Mouse (Mus musculus): ENCODE data around the gene Ptcd3. TPM values are rescaled to one million over a fixed set of nuclear protein-coding genes. Genes with fewer than 3 reads are reported as not detected.
"Not testable (repeated sequence)": the region's sequence is repeated elsewhere in the genome, so short reads cannot be mapped to it uniquely, and the experiment has no call there.

Gene Ptcd3
- polyA plus RNA-seq, 1 experiment = 10.0 TPM

DNA sequence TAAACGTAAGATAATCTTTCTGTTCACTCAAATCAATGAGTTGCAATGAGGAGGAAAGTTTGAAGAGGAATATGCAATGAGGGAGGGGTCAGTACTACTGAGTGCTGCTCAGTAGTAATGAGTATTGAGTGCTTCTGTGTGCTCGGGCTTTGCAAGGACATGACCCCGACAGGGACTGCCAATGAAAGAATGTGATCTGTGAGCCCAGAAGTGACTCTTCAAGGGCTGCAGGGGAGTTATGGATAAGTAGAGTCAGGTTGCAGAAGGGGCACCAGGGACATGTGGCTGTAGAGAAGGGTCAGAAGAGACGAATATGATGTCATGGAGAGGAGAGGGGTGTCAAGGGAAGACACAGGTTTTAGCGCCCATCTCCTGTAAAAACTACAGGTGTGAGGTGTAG, 23.8 kb upstream of the Ptcd3 start:
- no peak for TF ChIP-seq POLR2A (IDR thresholded peaks at IDR 0.05; ENCODE audit: borderline replicate concordance, extremely low read depth, low read depth, low read length)
- TF ChIP-seq CTCF (IDR thresholded peaks at IDR 0.05; ENCODE audit: insufficient read depth, low read length) = no peak
- H3K4me3 ChIP-seq (replicated peaks; ENCODE audit: extremely low read depth, low read depth, low read length) = no peak overlapping the region
- H3K4me1 ChIP-seq (ENCODE audit: control insufficient read depth, insufficient read depth, low read length) = no peaks in the 10 kb centered on the region; the same call in 1 of the 2 replicates
- DNase-seq = no peak
- 76% methylated on average over 5 of the region's 5 CpGs for WGBS

DNA sequence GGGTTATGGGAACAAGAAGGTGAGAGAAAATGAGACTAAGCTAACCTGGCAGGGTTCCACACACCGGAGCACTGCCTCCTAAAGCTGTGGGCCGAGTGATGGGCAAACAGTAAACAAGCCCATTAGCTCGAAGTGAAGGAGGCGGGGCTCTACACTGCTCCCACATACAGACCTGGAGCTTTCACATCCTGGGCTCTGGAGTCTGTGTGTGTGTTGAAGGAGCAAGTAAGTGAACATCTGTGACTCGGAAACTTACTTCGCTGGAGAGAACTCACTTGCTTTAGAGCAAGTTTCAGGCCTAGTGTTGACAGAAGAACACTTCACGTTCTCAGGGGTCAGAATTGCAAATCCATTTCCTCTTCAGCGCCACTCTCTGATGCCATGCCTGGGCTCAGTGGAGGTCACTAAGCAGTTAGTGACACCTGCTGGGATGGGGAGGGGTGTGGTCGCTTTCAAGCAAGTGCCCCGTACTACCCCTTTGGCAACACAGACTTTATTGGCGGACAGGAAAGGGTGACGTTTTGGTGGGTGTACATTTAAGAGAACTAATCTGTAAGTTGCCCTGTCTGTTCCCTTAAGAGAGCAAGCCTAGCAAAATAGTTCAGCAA, 22.4 kb upstream of the Ptcd3 start:
- H3K4me3 ChIP-seq (replicated peaks; ENCODE audit: extremely low read depth, low read depth, low read length) = no peak overlapping the region
- no peaks in the 10 kb centered on the region; the same call in 1 of the 2 replicates for H3K4me1 ChIP-seq (ENCODE audit: control insufficient read depth, insufficient read depth, low read length)
- 59% methylated on average over 12 of the region's 12 CpGs for WGBS
- TF ChIP-seq CTCF (IDR thresholded peaks at IDR 0.05; ENCODE audit: insufficient read depth, low read length) = no peak
- TF ChIP-seq POLR2A (IDR thresholded peaks at IDR 0.05; ENCODE audit: borderline replicate concordance, extremely low read depth, low read depth, low read length) = no peak
- DNase-seq = peak; percentile 25

DNA sequence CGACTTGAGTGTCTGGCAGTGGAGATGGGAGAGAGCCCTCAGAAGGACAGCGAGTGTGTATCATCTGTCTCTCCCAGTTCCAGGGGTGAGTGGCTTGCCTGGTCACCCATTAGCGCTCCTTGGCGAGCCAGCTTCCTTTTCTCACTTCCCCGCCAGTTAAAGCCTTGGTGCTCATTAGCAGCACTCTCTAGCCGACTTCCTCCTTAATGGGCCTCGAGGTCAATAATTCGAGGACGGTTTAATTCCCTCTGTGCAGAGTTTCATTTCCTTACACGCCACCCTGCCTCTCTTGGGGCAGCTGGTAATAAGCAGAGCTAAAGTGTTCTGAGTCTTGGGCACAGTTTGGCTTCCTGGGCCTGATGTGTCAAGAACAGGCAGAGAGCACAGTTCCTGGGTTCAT, 21.5 kb upstream of the Ptcd3 start:
- TF ChIP-seq POLR2A (IDR thresholded peaks at IDR 0.05; ENCODE audit: borderline replicate concordance, extremely low read depth, low read depth, low read length) (no peak), CTCF (IDR thresholded peaks at IDR 0.05; ENCODE audit: insufficient read depth, low read length) (no peak)
- Histone ChIP-seq H3K4me3 (replicated peaks; ENCODE audit: extremely low read depth, low read depth, low read length) (no peak overlapping the region), H3K4me1 (ENCODE audit: control insufficient read depth, insufficient read depth, low read length) (no peaks in the 10 kb centered on the region; the same call in 1 of the 2 replicates)
- DNase-seq = no peak
- WGBS = 68% methylated on average over 10 of the region's 10 CpGs

- H3K4me3 ChIP-seq (replicated peaks; ENCODE audit: extremely low read depth, low read depth, low read length) = no peak overlapping the region
- no peaks in the 10 kb centered on the region for H3K4me1 ChIP-seq (ENCODE audit: control insufficient read depth, insufficient read depth, low read length)
- no peak for TF ChIP-seq POLR2A (IDR thresholded peaks at IDR 0.05; ENCODE audit: borderline replicate concordance, extremely low read depth, low read depth, low read length)
- TF ChIP-seq CTCF (IDR thresholded peaks at IDR 0.05; ENCODE audit: insufficient read depth, low read length) = peak; percentile 43; the same call in 1 of the 2 replicates
- DNase-seq = peak; percentile 48
These were observed 19.4 kb upstream of the Ptcd3 start for GRCm38 (mm10) chr6:71927911-71928310.

- not testable (repeated sequence) for H3K4me3 ChIP-seq (replicated peaks; ENCODE audit: extremely low read depth, low read depth, low read length); DNase-seq; H3K4me1 ChIP-seq (ENCODE audit: control insufficient read depth, insufficient read depth, low read length)
- 78% methylated on average over 5 of the region's 5 CpGs for WGBS
These were observed 16.7 kb upstream of the Ptcd3 start for GRCm38 (mm10) chr6:71925233-71925632.

GRCm38 (mm10) chr6:71920752-71921151, 12.2 kb upstream of the Ptcd3 start:
- TF ChIP-seq POLR2A (IDR thresholded peaks at IDR 0.05; ENCODE audit: borderline replicate concordance, extremely low read depth, low read depth, low read length) = no peak
- no peak for TF ChIP-seq CTCF (IDR thresholded peaks at IDR 0.05; ENCODE audit: insufficient read depth, low read length)
- no peak for DNase-seq
- WGBS = 94% methylated on average over 7 of the region's 7 CpGs

GRCm38 (mm10) chr6:71911686-71912450, 3.3 kb upstream of the Ptcd3 start:
- peaks cover 6% of the 10 kb centered on the region for H3K4me1 ChIP-seq (ENCODE audit: control insufficient read depth, insufficient read depth, low read length)
- TF ChIP-seq CTCF (IDR thresholded peaks at IDR 0.05; ENCODE audit: insufficient read depth, low read length) (no peak), POLR2A (IDR thresholded peaks at IDR 0.05; ENCODE audit: borderline replicate concordance, extremely low read depth, low read depth, low read length) (no peak)
- WGBS = 60% methylated on average over 5 of the region's 5 CpGs
- no peak overlapping the region for H3K4me3 ChIP-seq (replicated peaks; ENCODE audit: extremely low read depth, low read depth, low read length)
- no peak for DNase-seq

More at GRCm38 (mm10) chr6:71920752-71921151, 12.2 kb upstream of the Ptcd3 start:
- Histone ChIP-seq H3K4me3 (replicated peaks; ENCODE audit: extremely low read depth, low read depth, low read length) (no peak overlapping the region), H3K4me1 (ENCODE audit: control insufficient read depth, insufficient read depth, low read length) (no peaks in the 10 kb centered on the region)

DNA sequence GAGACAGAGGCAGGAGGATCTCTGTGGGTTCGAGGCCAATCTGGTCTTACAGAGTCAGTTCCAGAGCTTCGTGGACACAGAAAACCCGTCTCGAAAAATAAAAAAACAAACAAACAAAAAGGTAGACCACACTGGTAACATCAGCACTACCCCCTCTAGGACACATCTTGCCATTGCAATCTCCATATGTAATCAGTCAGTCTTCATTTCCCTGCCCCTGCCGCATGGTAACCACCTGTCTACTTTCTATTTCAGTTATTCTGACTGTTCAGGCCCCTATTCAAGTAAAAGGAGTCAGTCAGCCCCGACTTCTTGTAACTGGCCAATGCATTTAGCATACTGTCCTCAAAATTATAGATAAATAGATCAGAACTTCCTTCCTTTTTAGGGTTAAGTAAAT, 1.3 kb upstream of the Ptcd3 start:
- no peak for DNase-seq
- WGBS = 60% methylated on average over 6 of the region's 6 CpGs
- Histone ChIP-seq H3K4me3 (replicated peaks; ENCODE audit: extremely low read depth, low read depth, low read length) (no peak overlapping the region), H3K4me1 (ENCODE audit: control insufficient read depth, insufficient read depth, low read length) (peaks cover 6% of the 10 kb centered on the region)
- TF ChIP-seq CTCF (IDR thresholded peaks at IDR 0.05; ENCODE audit: insufficient read depth, low read length) (no peak), POLR2A (IDR thresholded peaks at IDR 0.05; ENCODE audit: borderline replicate concordance, extremely low read depth, low read depth, low read length) (no peak)

GRCm38 (mm10) chr6:71909384-71909783, 834 bp upstream of the Ptcd3 start:
- peak overlapping the region; percentile 90 for H3K4me3 ChIP-seq (replicated peaks; ENCODE audit: extremely low read depth, low read depth, low read length)
- no peak for TF ChIP-seq POLR2A (IDR thresholded peaks at IDR 0.05; ENCODE audit: borderline replicate concordance, extremely low read depth, low read depth, low read length)
- TF ChIP-seq CTCF (IDR thresholded peaks at IDR 0.05; ENCODE audit: insufficient read depth, low read length) = no peak
- WGBS = 21% methylated on average over 10 of the region's 10 CpGs
- H3K4me1 ChIP-seq (ENCODE audit: control insufficient read depth, insufficient read depth, low read length) = peaks cover 6% of the 10 kb centered on the region
- DNase-seq = no peak

GRCm38 (mm10) chr6:71907702-71908235, 781 bp downstream of the Ptcd3 start:
- no peak for DNase-seq
- Histone ChIP-seq H3K4me1 (ENCODE audit: control insufficient read depth, insufficient read depth, low read length) (peaks cover 6% of the 10 kb centered on the region), H3K4me3 (replicated peaks; ENCODE audit: extremely low read depth, low read depth, low read length) (peak overlapping the region; percentile 90)
- TF ChIP-seq CTCF (IDR thresholded peaks at IDR 0.05; ENCODE audit: insufficient read depth, low read length) (no peak), POLR2A (IDR thresholded peaks at IDR 0.05; ENCODE audit: borderline replicate concordance, extremely low read depth, low read depth, low read length) (no peak)
- WGBS = 2% methylated on average over 4 of the region's 4 CpGs
